Mouse (Mus musculus): ENCODE results near the gene Gjb1.
"Not testable (repeated sequence)": the region's sequence is repeated elsewhere in the genome, so short reads cannot be mapped to it uniquely, and the experiment has no call there.

DNA sequence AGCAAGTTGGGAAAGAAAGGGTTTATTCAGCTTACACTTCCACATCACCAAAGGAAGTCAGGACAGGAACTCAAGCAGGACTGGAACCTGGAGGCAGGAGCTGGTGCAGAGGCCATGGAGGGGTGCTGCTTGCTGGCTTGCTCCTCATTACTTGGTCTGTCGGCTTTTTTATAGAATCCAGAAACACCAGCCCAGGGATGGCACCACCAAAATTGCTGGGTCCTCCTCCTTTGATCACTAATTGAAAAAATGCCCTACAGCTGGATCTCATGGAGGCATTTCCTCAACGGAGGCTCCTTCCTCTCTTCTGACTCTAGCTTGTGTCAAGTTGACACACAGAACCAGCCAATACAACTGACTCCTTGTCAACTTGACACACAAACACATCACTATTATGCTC is 33.3 kb upstream of the Gjb1 start:
- not testable (repeated sequence) for TF ChIP-seq GATA1 (IDR thresholded peaks at IDR 0.05; ENCODE audit: low read depth, low read length); CTCF (IDR thresholded peaks at IDR 0.05 in 2 of 3, conservative IDR thresholded peaks at IDR 0.05 in 1 of 3; ENCODE audit: control insufficient read depth in 1 of 3, insufficient read depth in 1 of 3, low read depth in 2 of 3, low read length in 3 of 3, poor library complexity in 1 of 3, severe bottlenecking in 1 of 3); SIN3A (IDR thresholded peaks at IDR 0.05; ENCODE audit: low read length); MAX (IDR thresholded peaks at IDR 0.05; ENCODE audit: low read length); MYC (IDR thresholded peaks at IDR 0.05; ENCODE audit: low read depth, low read length); CHD2 (IDR thresholded peaks at IDR 0.05; ENCODE audit: low read length); MXI1 (IDR thresholded peaks at IDR 0.05; ENCODE audit: low read depth, low read length); POLR2AphosphoS5 (IDR thresholded peaks at IDR 0.05; ENCODE audit: borderline replicate concordance, low read depth, low read length); CHD1 (IDR thresholded peaks at IDR 0.05; ENCODE audit: low read depth, low read length); MAFK (IDR thresholded peaks at IDR 0.05; ENCODE audit: borderline replicate concordance, low read depth, low read length); KAT2A (conservative IDR thresholded peaks at IDR 0.05; ENCODE audit: low read depth, low read length)
- TF ChIP-seq POLR2A (IDR thresholded peaks at IDR 0.05; ENCODE audit: control insufficient read depth in 1 of 2, insufficient read depth in 1 of 2, low read depth in 1 of 2, low read length in 2 of 2, poor library complexity in 1 of 2), result peak in 1 of 2 experiments; percentile 32; a peak in 1 of 4 replicates
